Mouse (Mus musculus) gastrocnemius, postnatal 10 days (tissue): ENCODE data around the gene Gm5724. TPM values are rescaled to one million over a fixed set of nuclear protein-coding genes. Genes with fewer than 3 reads are reported as not detected.

Source experiments
- DNase-seq: peaks from one replicate; pipeline ENCODE4 v3.0.0; 2021; ENCODE audit warnings: mixed read lengths
- long read RNA-seq, 2 experiments: library from polyadenylated mRNA; stranded (forward); transcript quantifications; one replicate each; pipeline ENCODE4 v2.0.0; 2021
- total RNA-seq, 2 experiments: library from RNA; stranded (reverse); gene quantifications; 2 replicates each; pipeline ENCODE4 v1.2.3; 2021

The Gm5724 gene
- total RNA-seq: not detected
- long read RNA-seq, experiment 1: 0 reads
- long read RNA-seq, experiment 2: 0 reads

DNA sequence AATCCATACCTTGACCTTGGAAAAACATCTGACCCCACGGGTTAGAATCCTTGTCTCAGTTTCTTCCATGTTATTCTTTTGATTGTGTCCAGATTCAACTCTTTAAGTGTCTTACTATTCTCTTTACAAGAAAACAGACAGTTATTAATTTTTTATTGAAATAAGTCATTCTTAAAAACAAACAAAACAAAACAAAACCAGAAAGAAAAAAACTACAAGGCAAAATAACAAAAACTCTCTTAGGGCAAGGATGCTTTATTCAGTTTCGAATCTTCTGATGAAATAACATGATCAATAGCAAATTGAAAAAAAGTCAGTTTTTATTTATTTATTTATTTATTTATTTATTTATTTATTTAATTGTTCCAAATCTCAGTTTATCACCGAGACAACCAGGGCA, at the start of gene Gm5724:
TSS of gene Gm5724 (minus strand) at position 101 of the 400 bp plus-strand sequence.
- no peak for DNase-seq

DNA sequence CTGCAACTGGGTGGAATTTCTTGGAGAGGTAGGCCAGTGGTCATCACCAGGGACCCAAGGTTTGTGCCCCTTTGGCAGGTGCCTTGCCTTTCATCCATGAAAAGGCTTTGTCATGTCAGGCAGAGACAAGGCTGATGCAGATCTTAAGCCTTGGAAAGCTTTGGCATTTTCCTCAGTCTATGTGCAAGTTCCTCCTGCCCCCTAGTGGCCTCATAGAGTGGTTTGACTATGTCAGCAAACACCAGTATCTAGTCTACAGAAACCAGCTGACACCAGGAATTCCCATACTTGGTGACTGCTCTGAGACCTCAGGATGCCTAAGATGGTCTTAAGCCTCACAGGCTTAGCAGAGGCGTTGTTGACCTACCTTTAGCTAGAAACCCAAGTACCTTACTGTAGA, 24.2 kb upstream of the Gm5724 start:
- DNase-seq: no peak

DNA sequence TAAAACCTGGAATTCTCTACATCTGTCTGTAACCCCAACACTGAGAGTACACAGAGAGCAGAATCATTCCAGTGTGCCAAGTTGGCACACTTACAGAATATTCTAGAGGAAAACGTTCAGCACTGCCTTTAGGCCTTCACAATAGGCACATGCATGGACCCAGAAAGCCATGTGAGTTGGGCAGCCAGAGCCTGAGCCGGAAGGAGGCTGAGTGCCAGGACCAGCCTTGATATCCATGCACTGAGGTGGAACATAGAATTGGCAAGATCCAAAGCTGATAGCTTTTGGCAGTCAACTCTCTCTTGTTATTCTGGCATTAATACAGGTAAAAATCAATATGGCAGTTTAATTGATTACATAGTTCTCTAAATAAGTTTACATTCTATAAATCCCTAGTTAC, 866 bp upstream of the Gm5724 start:
- no peak for DNase-seq

DNA sequence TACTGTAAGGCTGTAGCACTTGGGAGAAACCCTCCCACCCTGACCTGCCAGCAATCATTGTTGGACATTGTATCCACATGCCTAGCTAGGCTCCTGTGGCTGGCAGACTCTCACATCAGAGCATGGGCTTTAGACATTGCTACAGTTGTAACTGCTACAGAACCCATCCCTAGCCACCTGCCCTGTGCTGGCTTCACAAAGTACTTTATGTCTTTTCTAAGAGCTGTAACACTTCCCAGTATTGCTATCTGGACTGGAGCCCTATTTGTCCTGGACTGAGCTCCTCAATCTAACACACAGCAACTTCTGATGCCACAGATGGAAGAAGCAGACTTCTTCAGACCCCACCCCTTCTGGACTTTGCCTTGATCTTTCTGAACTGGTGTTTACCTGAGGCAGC, 82.4 kb downstream of the Gm5724 start:
- DNase-seq: no peak

DNA sequence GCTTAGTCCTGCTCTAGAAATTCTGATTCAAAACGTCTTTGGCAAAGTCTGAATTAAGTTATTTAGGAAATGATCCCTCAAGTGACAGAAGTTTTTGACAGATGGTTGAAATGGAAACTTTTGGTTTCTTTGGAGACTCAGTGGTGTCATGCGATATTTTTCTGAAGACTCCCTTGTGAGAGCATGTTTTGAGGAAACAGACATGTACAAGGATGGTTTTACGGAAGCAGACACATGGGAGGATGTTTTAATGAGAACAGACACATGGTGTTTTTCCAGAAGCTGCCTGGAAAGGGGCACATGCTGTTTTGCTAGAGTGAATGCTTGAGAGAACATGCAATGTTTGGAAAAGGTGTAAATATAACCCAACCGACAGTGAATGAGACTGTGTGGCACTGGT, 86.6 kb downstream of the Gm5724 start:
- DNase-seq: no peak

Other genes starting within 250 kb of the Gm5724 start
- gene Slco1c1, start 249.4 kb downstream of the Gm5724 start, total RNA-seq: under 1 TPM; 0.09 to 0.36 TPM
- gene Slco1b2, start 144.3 kb downstream of the Gm5724 start, total RNA-seq: not detected
- gene Slco1a4, start 82.4 kb upstream of the Gm5724 start, total RNA-seq: under 1 TPM; 0.19 to 0.34 TPM
- gene Slco1a1, start 173.2 kb upstream of the Gm5724 start, total RNA-seq: not detected
- gene Gm6614, start 237.6 kb upstream of the Gm5724 start, total RNA-seq: not detected